Comparison of ENCODE assay signal across 8 mouse cellular contexts in genomic region chr1:93511585-93512350, GRCm38 (mm10). TPM values are rescaled to one million over a fixed set of nuclear protein-coding genes. Genes with fewer than 3 reads are reported as not detected.
DNase-seq lines count a peak whose midpoint lies in the region; ATAC-seq and TF ChIP-seq lines count a peak whose summit lies in the region.

Gene Farp2 (plus strand): TSS chr1:93512079.

- no peaks in the 10 kb centered on the region for H3K27me3 ChIP-seq in heart, embryonic 12.5 days (replicated peaks)
- H3K27me3 ChIP-seq in kidney, postnatal 0 days (ENCODE audit: insufficient read depth, low read length): no peaks in the 10 kb centered on the region
- H3K27me3 ChIP-seq in liver, embryonic 11.5 days (replicated peaks; ENCODE audit: control insufficient read depth, insufficient read depth, low read length): no peaks in the 10 kb centered on the region
- H3K27me3 ChIP-seq in stomach, embryonic 14.5 days (ENCODE audit: control insufficient read depth, insufficient read depth, low read length): no peaks in the 10 kb centered on the region

- peak within 1 kb of the TSS; percentile 89 for H3K4me2 ChIP-seq in heart, embryonic 12.5 days
- peak within 1 kb of the TSS; percentile 89 for H3K4me2 ChIP-seq in kidney, postnatal 0 days (ENCODE audit: low read length)
- H3K4me2 ChIP-seq in liver, embryonic 11.5 days: peak within 1 kb of the TSS; percentile 93
- H3K4me2 ChIP-seq in stomach, embryonic 14.5 days (replicated peaks; ENCODE audit: low read depth, low read length): peak within 1 kb of the TSS; percentile 77

- peak; percentile 96 for ATAC-seq in erythroid progenitor cell, adult 5-6 weeks (replicated peaks; ENCODE audit: low FRiP score, poor library complexity, severe bottlenecking)
- peak; percentile 99 for ATAC-seq in heart, embryonic 12.5 days (ENCODE audit: insufficient number of reproducible peaks, low FRiP score)
- peak; percentile 99 for ATAC-seq in kidney, postnatal 0 days (replicated peaks; ENCODE audit: low FRiP score, low read depth)
- peak; percentile 99 for ATAC-seq in liver, embryonic 11.5 days (replicated peaks; ENCODE audit: low FRiP score)
- peak; percentile 99 for ATAC-seq in stomach, embryonic 14.5 days (ENCODE audit: insufficient number of reproducible peaks, insufficient read depth, low FRiP score, low read depth)

- TF ChIP-seq CTCF in kidney, postnatal 0 days (IDR thresholded peaks at IDR 0.05; ENCODE audit: low read depth): 0 out of 2 replicates have a peak, but pooled peaks have one; percentile 1

- H3K4me3 ChIP-seq in heart, embryonic 12.5 days: peak within 1 kb of the TSS; percentile 93
- peak within 1 kb of the TSS; percentile 58 for H3K4me3 ChIP-seq in kidney, postnatal 0 days (replicated peaks; ENCODE audit: low read depth, low read length)
- H3K4me3 ChIP-seq in liver, embryonic 11.5 days (ENCODE audit: low read depth, low read length): peak within 1 kb of the TSS; percentile 66
- H3K4me3 ChIP-seq in stomach, embryonic 14.5 days (ENCODE audit: low read depth, low read length): peak within 1 kb of the TSS; percentile 67

- peak within 1 kb of the TSS; percentile 93 for H3K9ac ChIP-seq in heart, embryonic 12.5 days
- peak within 1 kb of the TSS; percentile 65 for H3K9ac ChIP-seq in kidney, postnatal 0 days (ENCODE audit: low read depth, low read length)
- H3K9ac ChIP-seq in liver, embryonic 11.5 days (ENCODE audit: low read depth, low read length): peak within 1 kb of the TSS; percentile 72
- H3K9ac ChIP-seq in stomach, embryonic 14.5 days (replicated peaks; ENCODE audit: low read depth, low read length): peak within 1 kb of the TSS; percentile 66

- H3K9me3 ChIP-seq in heart, embryonic 12.5 days (replicated peaks): no peaks in the 10 kb centered on the region
- no peaks in the 10 kb centered on the region for H3K9me3 ChIP-seq in kidney, postnatal 0 days (replicated peaks; ENCODE audit: low read length)
- H3K9me3 ChIP-seq in liver, embryonic 11.5 days (ENCODE audit: control insufficient read depth, low read length): no peaks in the 10 kb centered on the region
- no peaks in the 10 kb centered on the region for H3K9me3 ChIP-seq in stomach, embryonic 14.5 days (ENCODE audit: control insufficient read depth, low read depth, low read length)

- peak; percentile 95 for DNase-seq in CD4-positive helper T cell, adult 2 months (ENCODE audit: low read depth, low spot score)
- peak; percentile 76 for DNase-seq in brain, embryonic 18.5 days (ENCODE audit: low read depth, low spot score)
- DNase-seq in kidney, postnatal 0 days (ENCODE audit: low spot score): peak; percentile 98
- DNase-seq in liver, embryonic 11.5 days (ENCODE audit: low spot score): peak; percentile 91
- peak; percentile 93 for DNase-seq in naive thymus-derived CD4-positive, alpha-beta T cell, adult 2 months (ENCODE audit: low read depth)

- peaks cover 24% of the 10 kb centered on the region for H3K4me1 ChIP-seq in heart, embryonic 12.5 days (replicated peaks)
- H3K4me1 ChIP-seq in kidney, postnatal 0 days (replicated peaks; ENCODE audit: insufficient read depth, low read length): 0 out of 2 replicates have a peak, but pooled peaks cover 10% of the 10 kb centered on the region
- peaks cover 11% of the 10 kb centered on the region; the same call in 1 of the 2 replicates for H3K4me1 ChIP-seq in liver, embryonic 11.5 days (replicated peaks; ENCODE audit: control insufficient read depth, insufficient read depth, low read length)
- H3K4me1 ChIP-seq in stomach, embryonic 14.5 days (ENCODE audit: control insufficient read depth, insufficient read depth, low read length): peaks cover 10% of the 10 kb centered on the region

- peaks cover 21% of the 10 kb centered on the region for H3K36me3 ChIP-seq in heart, embryonic 12.5 days
- H3K36me3 ChIP-seq in kidney, postnatal 0 days (ENCODE audit: insufficient read depth, low read length): 0 out of 2 replicates have a peak, but pooled peaks cover 8% of the 10 kb centered on the region
- H3K36me3 ChIP-seq in liver, embryonic 11.5 days (ENCODE audit: control insufficient read depth, insufficient read depth, low read length): peaks cover 6% of the 10 kb centered on the region; the same call in 1 of the 2 replicates
- peaks cover 23% of the 10 kb centered on the region for H3K36me3 ChIP-seq in stomach, embryonic 14.5 days (ENCODE audit: control insufficient read depth, insufficient read depth, low read length)

- under 1% methylated on average over 67 of the region's 71 CpGs for WGBS in heart, embryonic 12.5 days
- under 1% methylated on average over 71 of the region's 71 CpGs for WGBS in kidney, postnatal 0 days
- under 1% methylated on average over 68 of the region's 71 CpGs for WGBS in liver, embryonic 11.5 days
- WGBS in stomach, embryonic 14.5 days: under 1% methylated on average over 55 of the region's 71 CpGs

- peak within 1 kb of the TSS; percentile 79 for H3K27ac ChIP-seq in heart, embryonic 12.5 days (ENCODE audit: poor library complexity, severe bottlenecking)
- H3K27ac ChIP-seq in kidney, postnatal 0 days: peak within 1 kb of the TSS; percentile 83
- no peak within 1 kb of the TSS; the same call in 1 of the 2 replicates for H3K27ac ChIP-seq in liver, embryonic 11.5 days (ENCODE audit: low read depth, low read length)
- H3K27ac ChIP-seq in stomach, embryonic 14.5 days (ENCODE audit: low read length): peak within 1 kb of the TSS; percentile 66

RNA-seq across cellular contexts. Expression of gene Farp2, which starts in this region (rescaled TPM):
- total RNA-seq in erythroid progenitor cell, adult 5-6 weeks (2015; ENCODE audit: low replicate concordance): not detected in 2 replicates
- 0.64 and 1.5 TPM in 2 replicates for total RNA-seq in erythroid progenitor cell, adult 5-6 weeks (2017; ENCODE audit: low replicate concordance)
- polyA plus RNA-seq in heart, embryonic 12.5 days (2016; fragmentation: Nextera tagmentation; extraction: Ambion mirVana): 4.2 and 5.4 TPM in 2 replicates
- polyA plus RNA-seq in kidney, postnatal 0 days (2015; fragmentation: Nextera tagmentation; extraction: Ambion mirVana): 8.0 and 9.1 TPM in 2 replicates
- 2.3 and 2.7 TPM in 2 replicates for polyA plus RNA-seq in liver, embryonic 11.5 days (2014; fragmentation: Nextera tagmentation; extraction: Ambion mirVana)
- 7.0 and 7.7 TPM in 2 replicates for polyA plus RNA-seq in stomach, embryonic 14.5 days (2014; fragmentation: Nextera tagmentation; extraction: Ambion mirVana)
